Mouse (Mus musculus) megakaryocyte, embryonic 14.5 days (primary cell): ENCODE data around the gene Rere. TPM values are rescaled to one million over a fixed set of nuclear protein-coding genes. Genes with fewer than 3 reads are reported as not detected.

Experiments
- H3K27me3 ChIP-seq: replicated peaks from 2 replicates; pipeline ENCODE3; 2012; ENCODE audit warnings: inconsistent platforms
- H3K36me3 ChIP-seq: replicated peaks from 2 replicates; pipeline ENCODE3; 2012; ENCODE audit warnings: low read length, inconsistent platforms, mixed read lengths
- H3K4me1 ChIP-seq: 2 replicates; pipeline ENCODE4 v1.6.1; 2012; ENCODE audit warnings: inconsistent platforms
- H3K4me3 ChIP-seq: replicated peaks from 2 replicates; pipeline ENCODE3; 2012; ENCODE audit warnings: moderate library complexity, mild to moderate bottlenecking, inconsistent platforms
- H3K9me3 ChIP-seq: 2 replicates; pipeline ENCODE4 v1.6.1; 2012; ENCODE audit warnings: inconsistent platforms
- FLI1 ChIP-seq: IDR thresholded peaks from 2 replicates; pipeline ENCODE4 v1.6.1; 2012; ENCODE audit warnings: low read length, inconsistent platforms, mixed read lengths
- GATA1 ChIP-seq: IDR thresholded peaks from 3 replicates; pipeline ENCODE4 v1.6.1; 2012; ENCODE audit warnings: mixed read lengths, low read length, inconsistent platforms, borderline replicate concordance
- polyA plus RNA-seq: library from polyadenylated mRNA; stranded (reverse); fragments of >175 nt; gene quantifications from 2 replicates; pipeline ENCODE4 v1.2.3, GENCODE M21; 2012; ENCODE audit warnings: low replicate concordance; ENCODE audit not compliant: insufficient read depth

Gene Rere
- polyA plus RNA-seq, 1 experiment, result 39.0 TPM

GRCm38 (mm10) chr4:150608670-150609069 is 327.2 kb downstream of the Rere start:
- Histone ChIP-seq H3K4me3 (no peak overlapping the region), H3K9me3 (no peaks in the 10 kb centered on the region), H3K36me3 (peaks cover 59% of the 10 kb centered on the region), H3K4me1 (peaks cover 29% of the 10 kb centered on the region), H3K27me3 (no peaks in the 10 kb centered on the region)
- TF ChIP-seq FLI1 (no peak), GATA1 (no peak)

GRCm38 (mm10) chr4:150613715-150614114 is 332.3 kb downstream of the Rere start:
- TF ChIP-seq FLI1 (no peak), GATA1 (no peak)
- H3K36me3 ChIP-seq, result peaks cover 96% of the 10 kb centered on the region
- H3K4me1 ChIP-seq, result peaks cover 17% of the 10 kb centered on the region
- H3K4me3 ChIP-seq, result no peak overlapping the region
- H3K27me3 ChIP-seq, result no peaks in the 10 kb centered on the region
- no peaks in the 10 kb centered on the region for H3K9me3 ChIP-seq

- H3K36me3 ChIP-seq, result peaks cover 96% of the 10 kb centered on the region
- no peak for TF ChIP-seq FLI1
- no peak for TF ChIP-seq GATA1
- H3K4me3 ChIP-seq, result no peak overlapping the region
These were observed 334.0 kb downstream of the Rere start for GRCm38 (mm10) chr4:150615251-150616028.

GRCm38 (mm10) chr4:150616029-150616420 is 334.6 kb downstream of the Rere start:
- H3K4me3 ChIP-seq, result no peak overlapping the region
- no peaks in the 10 kb centered on the region for H3K27me3 ChIP-seq
- H3K4me1 ChIP-seq, result peaks cover 4% of the 10 kb centered on the region; the same call in 1 of the 2 replicates
- TF ChIP-seq GATA1 (no peak), FLI1 (no peak)
- no peaks in the 10 kb centered on the region for H3K9me3 ChIP-seq
- peaks cover 96% of the 10 kb centered on the region for H3K36me3 ChIP-seq

More at GRCm38 (mm10) chr4:150615251-150616028, 334.0 kb downstream of the Rere start:
- Histone ChIP-seq H3K4me1 (peaks cover 9% of the 10 kb centered on the region), H3K27me3 (no peaks in the 10 kb centered on the region), H3K9me3 (no peaks in the 10 kb centered on the region)

- Histone ChIP-seq H3K27me3 (no peaks in the 10 kb centered on the region), H3K36me3 (peaks cover 90% of the 10 kb centered on the region), H3K4me1 (peaks cover 4% of the 10 kb centered on the region; the same call in 1 of the 2 replicates), H3K9me3 (no peaks in the 10 kb centered on the region), H3K4me3 (no peak overlapping the region)
- TF ChIP-seq GATA1 (no peak), FLI1 (no peak)
These were observed 335.4 kb downstream of the Rere start for GRCm38 (mm10) chr4:150616841-150617240.

- H3K36me3 ChIP-seq, result peaks cover 87% of the 10 kb centered on the region
- H3K4me3 ChIP-seq, result no peak overlapping the region
- no peak for TF ChIP-seq GATA1
- no peak for TF ChIP-seq FLI1
- no peaks in the 10 kb centered on the region for H3K4me1 ChIP-seq
- H3K27me3 ChIP-seq, result no peaks in the 10 kb centered on the region
- no peaks in the 10 kb centered on the region for H3K9me3 ChIP-seq
These were observed 337.6 kb downstream of the Rere start for GRCm38 (mm10) chr4:150619011-150619410.

- no peaks in the 10 kb centered on the region for H3K9me3 ChIP-seq
- peaks cover 51% of the 10 kb centered on the region for H3K36me3 ChIP-seq
- TF ChIP-seq GATA1 (no peak), FLI1 (no peak)
- no peak overlapping the region for H3K4me3 ChIP-seq
- peaks cover 9% of the 10 kb centered on the region for H3K27me3 ChIP-seq
- peaks cover 23% of the 10 kb centered on the region for H3K4me1 ChIP-seq
These were observed 341.2 kb downstream of the Rere start for GRCm38 (mm10) chr4:150622641-150623040.

GRCm38 (mm10) chr4:150624214-150624823 is 342.9 kb downstream of the Rere start:
- no peak for TF ChIP-seq GATA1
- H3K27me3 ChIP-seq, result peaks cover 20% of the 10 kb centered on the region
- peaks cover 23% of the 10 kb centered on the region for H3K4me1 ChIP-seq
- no peak overlapping the region for H3K4me3 ChIP-seq
- peaks cover 34% of the 10 kb centered on the region for H3K36me3 ChIP-seq
- no peaks in the 10 kb centered on the region for H3K9me3 ChIP-seq

GRCm38 (mm10) chr4:150624933-150625332 is 343.5 kb downstream of the Rere start:
- Histone ChIP-seq H3K9me3 (no peaks in the 10 kb centered on the region), H3K4me3 (no peak overlapping the region), H3K4me1 (peaks cover 23% of the 10 kb centered on the region), H3K27me3 (peaks cover 25% of the 10 kb centered on the region), H3K36me3 (peaks cover 30% of the 10 kb centered on the region)
- TF ChIP-seq FLI1, result no peak
- TF ChIP-seq GATA1, result no peak

GRCm38 (mm10) chr4:150625425-150625824 is 344.0 kb downstream of the Rere start:
- Histone ChIP-seq H3K4me3 (no peak overlapping the region), H3K9me3 (no peaks in the 10 kb centered on the region), H3K36me3 (peaks cover 25% of the 10 kb centered on the region), H3K4me1 (peaks cover 23% of the 10 kb centered on the region), H3K27me3 (peaks cover 28% of the 10 kb centered on the region)
- no peak for TF ChIP-seq FLI1
